Mouse (Mus musculus) bone marrow, adult 2 months (tissue): Measurements from ENCODE around the gene Olfr203.
"Not testable (repeated sequence)": the region's sequence is repeated elsewhere in the genome, so short reads cannot be mapped to it uniquely, and the experiment has no call there.

Experiments
- CTCF ChIP-seq: fragments of 200-500 bp; IDR thresholded peaks from 2 replicates; pipeline ENCODE4 v1.5.1; 2011; ENCODE audit warnings: low read length, control low read depth; ENCODE audit not compliant: control insufficient read depth, insufficient read depth
- POLR2A ChIP-seq: fragments of 200-500 bp; IDR thresholded peaks from 2 replicates; pipeline ENCODE4 v1.6.1; 2011; ENCODE audit warnings: low read depth, mild to moderate bottlenecking, control low read depth, low read length, borderline replicate concordance; ENCODE audit not compliant: control insufficient read depth

GRCm38 (mm10) chr16:59272532-59272931 lies 26.1 kb upstream of the Olfr203 start, which contains the start of gene Olfr201:
- TF ChIP-seq CTCF, POLR2A: not testable (repeated sequence)
